Mouse (Mus musculus) activated CD4-positive, CD25-positive, alpha-beta regulatory T cell, adult 9 weeks (primary cell): Measurements from ENCODE around the gene Tjp1. TPM values are rescaled to one million over a fixed set of nuclear protein-coding genes. Genes with fewer than 3 reads are reported as not detected.

Experiments used
- polyA plus RNA-seq: library from polyadenylated mRNA; unstranded; fragments of 100-300 nt; shearing (Covaris generic); gene quantifications from one replicate; pipeline ENCODE4 v1.2.1, GENCODE M21; 2017

Tjp1 gene
- polyA plus RNA-seq: 0.20 TPM

DNA sequence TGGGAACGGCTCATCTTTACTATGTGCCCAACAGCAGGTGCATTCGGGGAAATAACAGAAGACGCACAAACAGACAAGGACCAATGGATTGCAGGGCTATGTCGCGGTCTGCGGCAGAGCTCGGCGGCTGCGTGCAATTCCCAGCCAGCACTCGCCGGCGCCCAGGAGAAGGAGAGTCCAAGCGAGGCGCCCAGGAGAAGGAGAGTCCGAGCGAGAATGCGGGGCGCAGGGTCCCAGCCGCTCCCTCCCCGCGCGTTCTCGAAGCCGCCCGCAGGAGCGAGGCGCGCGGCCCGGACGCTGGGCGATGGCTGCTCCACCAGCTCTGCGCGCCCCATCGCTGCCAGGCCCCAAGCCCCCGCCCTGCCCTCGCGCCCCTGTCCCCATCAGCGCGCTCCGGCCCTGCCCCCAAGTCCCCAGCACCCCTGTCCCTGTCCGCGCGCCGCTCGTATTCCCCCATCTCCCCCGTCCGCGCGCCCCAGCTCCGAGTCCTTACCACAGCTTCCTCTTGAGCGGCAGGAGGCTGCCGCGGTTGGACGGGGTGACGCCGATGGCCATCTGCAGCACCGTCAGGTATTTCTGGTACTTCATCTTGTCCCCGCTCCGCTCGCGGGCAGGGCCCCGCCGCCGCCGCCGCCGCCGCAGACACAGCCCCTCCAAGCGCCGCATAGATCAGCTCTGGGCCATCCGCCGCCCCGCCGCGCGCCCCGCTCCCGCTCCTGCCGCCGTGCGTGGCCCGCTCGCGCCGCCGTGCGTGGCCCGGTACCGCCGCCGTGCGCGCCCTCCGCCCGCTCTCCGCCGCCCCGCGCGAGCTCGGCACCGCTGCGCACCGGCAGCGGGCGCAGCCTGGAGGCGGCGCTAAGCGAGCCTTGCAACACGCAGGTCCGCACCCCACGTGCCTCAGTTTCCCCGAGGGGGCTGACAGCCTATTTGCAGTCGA is at the start of gene Tjp1:
Gene Tjp1 (minus strand): TSS at position 711 of the 937 bp plus-strand sequence.

Other genes with a start within 250 kb of the Tjp1 start
- gene Tarsl2, start 117.1 kb upstream of the Tjp1 start, polyA plus RNA-seq: 0.45 TPM
- gene Tm2d3, start 163.4 kb upstream of the Tjp1 start, polyA plus RNA-seq: 123 TPM